Mouse (Mus musculus) stomach, embryonic 14.5 days (tissue): ENCODE results near the gene Pnck. TPM values are rescaled to one million over a fixed set of nuclear protein-coding genes. Genes with fewer than 3 reads are reported as not detected.

Experiments
- ATAC-seq: fragments of 200-750 bp; cut with Nextera tagmentation; 2 replicates; pipeline ENCODE4 v1.8.0; 2017; ENCODE audit warnings: low read depth, moderate TSS enrichment; ENCODE audit not compliant: insufficient number of reproducible peaks, insufficient read depth, low FRiP score
- H3K27ac ChIP-seq: fragments of 300-500 bp; sonication (generic); 2 replicates; pipeline ENCODE4 v1.5.1; 2014; ENCODE audit warnings: mild to moderate bottlenecking, low read length, moderate library complexity, mixed read lengths
- H3K27me3 ChIP-seq: fragments of 300-500 bp; sonication (generic); 2 replicates; pipeline ENCODE4 v1.6.1; 2014; ENCODE audit warnings: low read length, control low read depth, mixed read lengths; ENCODE audit not compliant: control insufficient read depth, insufficient read depth
- H3K36me3 ChIP-seq: fragments of 300-500 bp; sonication (generic); 2 replicates; pipeline ENCODE4 v1.6.1; 2014; ENCODE audit warnings: mild to moderate bottlenecking, control low read depth, low read length, moderate library complexity, mixed read lengths; ENCODE audit not compliant: control insufficient read depth, insufficient read depth
- H3K4me1 ChIP-seq: fragments of 300-500 bp; sonication (generic); 2 replicates; pipeline ENCODE4 v1.6.1; 2014; ENCODE audit warnings: low read length, control low read depth, mixed read lengths; ENCODE audit not compliant: control insufficient read depth, insufficient read depth
- H3K4me2 ChIP-seq: fragments of 300-500 bp; sonication (generic); replicated peaks from 2 replicates; pipeline ENCODE4 v1.6.1; 2014; ENCODE audit warnings: low read depth, low read length, control low read depth
- H3K4me3 ChIP-seq: fragments of 300-500 bp; sonication (generic); 2 replicates; pipeline ENCODE4 v1.5.1; 2014; ENCODE audit warnings: low read depth, low read length, control low read depth
- H3K9ac ChIP-seq: fragments of 300-500 bp; sonication (generic); replicated peaks from 2 replicates; pipeline ENCODE4 v1.6.1; 2014; ENCODE audit warnings: low read depth, mild to moderate bottlenecking, control low read depth, low read length, moderate library complexity, mixed read lengths
- H3K9me3 ChIP-seq: fragments of 300-500 bp; sonication (generic); 2 replicates; pipeline ENCODE4 v1.6.1; 2016; ENCODE audit warnings: low read depth, low read length, control low read depth; ENCODE audit not compliant: control insufficient read depth
- WGBS: fragments of 180-500 bp; shearing (Covaris S2); extraction: QIAGEN DNeasy Blood & Tissue Kit; methylation state at CpG from one replicate; pipeline ENCODE4 v1.1.7; 2014; 5-methylcytosine and 5-hydroxymethylcytosine counted together
- polyA plus RNA-seq: library from polyadenylated mRNA; unstranded; fragments of >200 nt; fragmentation: Nextera tagmentation; extraction: Ambion mirVana; gene quantifications from 2 replicates; pipeline ENCODE4 v1.2.1, GENCODE M21; 2014

The Pnck gene
- polyA plus RNA-seq, 1 experiment from 2014 or later = 27.7 TPM

- ATAC-seq = no peak
- WGBS = 48% methylated on average over 3 of the region's 3 CpGs
- Histone ChIP-seq H3K27ac (no peak overlapping the region), H3K36me3 (no peaks in the 10 kb centered on the region), H3K4me3 (no peak overlapping the region), H3K4me1 (no peaks in the 10 kb centered on the region), H3K4me2 (no peak overlapping the region), H3K9ac (no peak overlapping the region), H3K9me3 (no peaks in the 10 kb centered on the region), H3K27me3 (no peaks in the 10 kb centered on the region)
Measured at GRCm38 (mm10) chrX:73655529-73655928, 4.4 kb downstream of the Pnck start.

DNA sequence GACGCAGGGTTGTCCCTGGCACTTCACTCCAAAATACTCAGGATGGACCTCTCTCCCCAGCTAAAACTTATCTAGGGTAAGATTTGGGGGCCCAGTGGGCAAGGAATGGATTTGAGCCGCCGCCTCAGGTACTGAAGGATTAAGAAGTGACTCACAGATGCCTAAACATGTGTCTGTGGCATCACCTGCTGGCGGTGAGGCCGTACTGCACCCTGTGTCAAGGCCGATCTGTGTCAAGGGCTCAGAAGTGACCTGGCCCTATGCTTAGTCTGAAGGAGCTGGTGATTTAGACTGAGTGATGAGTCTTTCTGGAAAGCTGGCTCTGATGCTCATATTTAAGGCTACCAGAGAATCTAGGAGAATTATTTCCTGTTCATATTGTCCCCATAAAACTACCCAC lies 5.7 kb downstream of the Pnck start:
- Histone ChIP-seq H3K4me1 (no peaks in the 10 kb centered on the region), H3K4me3 (no peak overlapping the region), H3K9me3 (no peaks in the 10 kb centered on the region), H3K27ac (no peak overlapping the region), H3K36me3 (no peaks in the 10 kb centered on the region), H3K9ac (no peak overlapping the region), H3K27me3 (no peaks in the 10 kb centered on the region), H3K4me2 (no peak overlapping the region)
- no peak for ATAC-seq
- WGBS = 11% methylated on average over 6 of the region's 6 CpGs

DNA sequence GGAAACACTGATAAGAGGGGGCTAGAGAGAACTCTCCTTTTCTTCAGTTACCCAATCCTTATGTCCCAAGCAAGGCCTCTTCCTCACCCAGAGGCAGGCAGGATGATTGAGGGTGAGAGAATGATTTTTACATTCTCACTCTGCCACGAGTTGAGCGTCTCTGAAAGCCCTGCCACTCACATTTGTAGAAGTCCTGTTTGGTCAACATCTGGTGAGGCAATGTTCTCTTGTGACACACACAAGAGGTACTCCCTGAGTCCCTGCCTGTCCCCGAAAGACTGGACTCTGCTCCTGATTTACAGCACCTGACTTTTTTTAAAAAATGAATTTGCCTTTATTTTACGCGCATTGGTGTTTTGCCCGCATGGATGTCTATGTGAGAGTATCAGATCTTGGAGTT lies 6.5 kb downstream of the Pnck start:
- H3K9me3 ChIP-seq = no peaks in the 10 kb centered on the region
- no peak for ATAC-seq
- H3K36me3 ChIP-seq = no peaks in the 10 kb centered on the region
- H3K27ac ChIP-seq = no peak overlapping the region
- no peaks in the 10 kb centered on the region for H3K4me1 ChIP-seq
- H3K27me3 ChIP-seq = no peaks in the 10 kb centered on the region
- no peak overlapping the region for H3K4me3 ChIP-seq
- no peak overlapping the region for H3K9ac ChIP-seq
- no peak overlapping the region for H3K4me2 ChIP-seq
- WGBS = 85% methylated on average over 6 of the region's 6 CpGs

DNA sequence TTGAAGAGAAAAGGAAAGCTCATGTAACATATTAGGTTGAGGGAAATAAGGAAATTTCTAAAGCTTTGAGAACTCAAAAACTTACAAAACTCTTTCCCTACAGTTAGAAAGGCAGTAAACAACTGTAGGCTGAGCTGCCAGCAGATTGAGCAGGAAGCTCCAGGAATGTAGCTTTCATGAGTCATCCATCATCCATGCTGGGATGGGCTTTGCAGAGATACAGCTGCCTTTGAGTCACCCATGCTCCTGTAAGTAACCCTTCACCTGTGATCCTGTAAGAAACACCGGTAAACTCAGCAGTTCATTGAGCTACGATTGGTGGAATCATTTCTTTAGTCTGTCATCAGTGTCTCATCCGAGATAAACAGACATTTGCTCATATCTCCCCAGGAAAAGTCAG lies 9.0 kb downstream of the Pnck start:
- no peak for ATAC-seq
- H3K4me3 ChIP-seq = no peak overlapping the region
- H3K9ac ChIP-seq = no peak overlapping the region
- no peaks in the 10 kb centered on the region for H3K4me1 ChIP-seq
- no peak overlapping the region for H3K4me2 ChIP-seq
- H3K36me3 ChIP-seq = no peaks in the 10 kb centered on the region
- no peaks in the 10 kb centered on the region for H3K27me3 ChIP-seq
- 55% methylated on average over 3 of the region's 3 CpGs for WGBS
- no peaks in the 10 kb centered on the region for H3K9me3 ChIP-seq
- H3K27ac ChIP-seq = no peak overlapping the region

GRCm38 (mm10) chrX:73645121-73645520 lies 14.8 kb downstream of the Pnck start:
- no peak for ATAC-seq
- H3K27ac ChIP-seq = no peak overlapping the region
- no peaks in the 10 kb centered on the region for H3K36me3 ChIP-seq
- H3K9me3 ChIP-seq = no peaks in the 10 kb centered on the region
- no peak overlapping the region for H3K4me3 ChIP-seq
- no peaks in the 10 kb centered on the region for H3K27me3 ChIP-seq
- no peak overlapping the region for H3K9ac ChIP-seq
- 40% methylated on average over 4 of the region's 4 CpGs for WGBS
- no peak overlapping the region for H3K4me2 ChIP-seq
- H3K4me1 ChIP-seq = no peaks in the 10 kb centered on the region

- no peaks in the 10 kb centered on the region for H3K4me1 ChIP-seq
- H3K9me3 ChIP-seq = no peaks in the 10 kb centered on the region
- H3K36me3 ChIP-seq = no peaks in the 10 kb centered on the region
- no peak overlapping the region for H3K9ac ChIP-seq
- 0 out of 2 replicates have a peak, but pooled peaks have one; percentile 23 for ATAC-seq
- WGBS = 27% methylated on average over 33 of the region's 41 CpGs
- peaks cover 7% of the 10 kb centered on the region; the same call in 1 of the 2 replicates for H3K27me3 ChIP-seq
- H3K27ac ChIP-seq = no peak overlapping the region
- H3K4me3 ChIP-seq = peak overlapping the region; percentile 30
- peak overlapping the region; percentile 51 for H3K4me2 ChIP-seq
Measured at GRCm38 (mm10) chrX:73639901-73640469, 19.9 kb downstream of the Pnck start.

DNA sequence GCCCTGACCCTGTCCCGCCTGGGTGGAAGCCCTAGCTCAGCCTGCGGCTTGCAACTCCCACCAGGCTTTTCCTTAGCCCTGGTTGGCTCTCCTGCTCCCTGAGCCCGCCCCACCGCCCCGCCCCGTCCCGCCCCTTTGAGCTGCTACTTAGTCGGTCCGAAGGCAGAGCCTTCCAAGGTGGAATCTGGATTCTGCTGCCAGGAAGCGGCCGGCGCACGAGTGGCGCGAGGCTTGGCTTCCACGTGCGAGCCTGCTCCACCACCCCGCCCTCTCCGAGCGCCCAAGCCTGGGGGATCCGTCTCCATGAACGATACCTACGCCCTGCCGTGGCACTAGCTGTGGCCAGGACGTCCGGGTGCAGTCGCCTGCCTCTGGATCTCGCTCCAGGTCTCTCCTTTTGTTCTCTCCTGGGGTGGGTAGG lies 20.7 kb downstream of the Pnck start, which contains the start of gene Dusp9:
Gene Dusp9 (plus strand): TSS at position 165 of the 421 bp plus-strand sequence.
- Histone ChIP-seq H3K36me3 (no peaks in the 10 kb centered on the region), H3K9ac (no peak within 1 kb of the TSS), H3K27me3 (peaks cover 7% of the 10 kb centered on the region; the same call in 1 of the 2 replicates), H3K4me2 (peak within 1 kb of the TSS; percentile 51), H3K4me3 (peak within 1 kb of the TSS; percentile 30), H3K9me3 (no peaks in the 10 kb centered on the region), H3K27ac (no peak within 1 kb of the TSS), H3K4me1 (no peaks in the 10 kb centered on the region)
- ATAC-seq = peak; percentile 79
- WGBS = 12% methylated on average over 28 of the region's 28 CpGs

DNA sequence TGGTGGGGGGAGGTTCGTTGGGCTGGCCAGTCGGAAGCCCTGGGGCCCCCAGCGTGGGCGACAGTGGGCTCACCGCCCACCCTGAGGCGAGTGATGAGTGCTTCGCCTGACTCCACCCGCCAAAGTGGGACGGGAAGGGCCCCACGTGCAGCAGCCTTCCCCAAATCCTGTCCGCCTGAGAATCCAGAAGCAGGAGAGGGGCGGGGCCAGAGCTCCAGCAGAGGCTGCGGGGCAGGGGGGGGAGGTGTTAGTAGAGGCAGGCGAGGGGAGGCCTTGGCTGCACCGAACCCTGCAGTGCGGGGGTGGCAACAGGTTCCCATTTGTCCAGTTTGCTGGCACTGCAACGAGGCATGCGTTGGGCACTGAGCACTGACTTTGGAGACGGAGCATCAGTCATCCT lies 22.5 kb downstream of the Pnck start:
- H3K9ac ChIP-seq = no peak overlapping the region
- H3K4me2 ChIP-seq = peak overlapping the region; percentile 50
- no peaks in the 10 kb centered on the region for H3K36me3 ChIP-seq
- 13% methylated on average over 19 of the region's 19 CpGs for WGBS
- no peaks in the 10 kb centered on the region for H3K9me3 ChIP-seq
- H3K27ac ChIP-seq = no peak overlapping the region
- peak overlapping the region; percentile 16 for H3K4me3 ChIP-seq
- no peaks in the 10 kb centered on the region for H3K4me1 ChIP-seq
- no peak for ATAC-seq
- H3K27me3 ChIP-seq = peaks cover 7% of the 10 kb centered on the region; the same call in 1 of the 2 replicates

GRCm38 (mm10) chrX:73635425-73635824 lies 24.5 kb downstream of the Pnck start:
- Histone ChIP-seq H3K36me3 (no peaks in the 10 kb centered on the region), H3K4me1 (no peaks in the 10 kb centered on the region), H3K4me2 (peak overlapping the region; percentile 26; the same call in 1 of the 2 replicates), H3K9me3 (no peaks in the 10 kb centered on the region), H3K4me3 (no peak overlapping the region), H3K27ac (no peak overlapping the region), H3K9ac (no peak overlapping the region), H3K27me3 (peaks cover 7% of the 10 kb centered on the region; the same call in 1 of the 2 replicates)
- ATAC-seq = no peak
- WGBS = 32% methylated on average over 18 of the region's 19 CpGs
